Mouse (Mus musculus) cerebellum, adult 2 months (tissue): ENCODE measurements around the gene Spock1.

Experiments
- CTCF ChIP-seq: fragments of 200-500 bp; IDR thresholded peaks from 2 replicates; pipeline ENCODE4 v1.5.1; 2011; ENCODE audit warnings: low read depth, mild to moderate bottlenecking, control low read depth, low read length, moderate library complexity, borderline replicate concordance; ENCODE audit not compliant: insufficient read depth
- POLR2A ChIP-seq: fragments of 200-500 bp; IDR thresholded peaks from 2 replicates; pipeline ENCODE4 v1.6.1; 2011; ENCODE audit warnings: low read length, control low read depth, borderline replicate concordance; ENCODE audit not compliant: insufficient read depth

DNA sequence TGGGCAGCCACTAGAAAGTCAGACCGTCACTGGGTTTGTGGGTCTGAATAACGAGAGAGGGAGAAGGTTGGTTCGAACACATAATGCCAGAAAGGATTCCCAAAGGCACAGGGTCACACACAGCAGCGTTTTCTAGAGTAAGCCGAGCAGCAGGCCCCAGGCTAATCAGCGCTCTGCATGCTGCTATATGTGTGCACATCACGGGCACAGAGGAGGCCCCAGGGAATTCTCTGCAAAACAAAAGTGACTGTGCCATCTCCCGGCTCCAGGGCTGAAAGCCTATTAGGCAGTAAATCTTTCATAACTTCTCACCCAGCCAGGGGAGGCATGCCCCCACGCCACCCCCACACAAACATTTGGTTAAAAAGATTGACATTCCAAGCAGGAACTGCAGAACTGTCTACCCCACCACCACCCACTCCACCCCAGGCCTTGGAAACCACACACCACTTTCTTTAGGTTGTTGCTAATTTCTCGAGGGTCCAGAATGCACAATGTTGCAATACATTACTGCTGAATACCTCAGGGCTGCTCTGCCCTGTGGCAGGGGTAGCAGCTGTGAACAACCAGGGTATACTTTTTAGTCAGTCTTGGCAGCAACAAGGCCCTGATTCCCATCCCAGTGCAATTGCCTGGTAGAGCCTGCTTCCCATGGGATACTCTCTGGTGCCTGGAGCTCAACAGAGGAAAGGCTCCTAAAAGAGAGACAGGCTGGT lies 319.4 kb downstream of the Spock1 start:
- TF ChIP-seq CTCF: no peak
- no peak for TF ChIP-seq POLR2A
